Mouse (Mus musculus): Measurements from ENCODE around the gene AI413582. TPM values are rescaled to one million over a fixed set of nuclear protein-coding genes. Genes with fewer than 3 reads are reported as not detected.

The AI413582 gene
- polyA plus RNA-seq, 1 experiment, result 20.7 TPM

DNA sequence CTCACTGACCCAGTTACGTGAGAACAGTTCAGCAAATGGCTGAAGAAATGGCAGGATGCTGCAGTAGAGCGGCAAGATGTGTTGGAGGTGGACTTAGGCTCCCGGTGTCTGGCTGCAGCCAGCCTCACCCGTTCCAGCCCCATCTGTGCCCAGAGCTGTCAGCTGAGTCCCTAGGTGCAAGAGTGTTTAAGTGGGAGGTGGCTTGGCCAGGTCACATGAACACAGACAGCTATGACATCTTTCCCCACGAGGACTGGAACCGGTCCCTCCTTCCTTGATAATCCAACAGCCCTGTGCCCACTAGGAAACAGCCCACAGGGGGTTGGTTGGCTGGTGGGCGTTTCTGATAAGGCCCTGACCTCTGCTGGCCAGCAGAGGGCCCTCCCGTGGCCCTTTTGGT, 37.5 kb downstream of the AI413582 start:
- H3K27ac ChIP-seq (ENCODE audit: control insufficient read depth, insufficient read depth, low read depth, low read length), result no peak overlapping the region

DNA sequence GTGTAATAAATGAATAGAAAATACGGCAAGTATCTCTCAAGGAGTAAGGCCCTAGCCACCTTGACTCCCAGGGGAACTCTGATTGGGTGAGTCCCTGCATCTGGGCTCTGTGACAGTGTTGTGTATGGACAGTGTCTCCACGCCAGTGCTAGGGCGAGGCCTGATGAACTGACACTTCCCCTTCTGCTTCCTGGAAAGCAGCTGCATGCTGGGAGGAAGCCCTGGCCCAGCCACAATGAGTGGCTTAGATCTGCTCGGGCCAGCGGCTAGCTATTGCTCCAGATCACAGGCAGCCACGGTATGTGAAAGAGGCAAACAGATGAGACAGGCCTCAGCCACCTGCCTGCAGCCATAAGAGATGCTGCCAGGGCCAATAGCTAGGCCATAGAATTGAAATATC, 38.4 kb downstream of the AI413582 start:
- no peak for TF ChIP-seq CTCF (IDR thresholded peaks at IDR 0.05; ENCODE audit: control insufficient read depth, insufficient read depth, insufficient replicate concordance, low read depth, low read length)
- no peak for TF ChIP-seq POLR2A (IDR thresholded peaks at IDR 0.05; ENCODE audit: control insufficient read depth, low read depth, low read length)

More for the DNA sequence above, 37.5 kb downstream of the AI413582 start:
- no peaks in the 10 kb centered on the region for H3K27me3 ChIP-seq (ENCODE audit: control insufficient read depth, insufficient read depth, low read length)
- no peak overlapping the region for H3K4me3 ChIP-seq (ENCODE audit: control insufficient read depth, low read depth, low read length)
- H3K36me3 ChIP-seq (ENCODE audit: control insufficient read depth, insufficient read depth, low read length), result no peaks in the 10 kb centered on the region
- TF ChIP-seq POLR2A (IDR thresholded peaks at IDR 0.05; ENCODE audit: control insufficient read depth, low read depth, low read length), result no peak
- no peak for TF ChIP-seq CTCF (IDR thresholded peaks at IDR 0.05; ENCODE audit: control insufficient read depth, insufficient read depth, insufficient replicate concordance, low read depth, low read length)
- H3K4me1 ChIP-seq (ENCODE audit: control insufficient read depth, insufficient read depth, low read length), result no peaks in the 10 kb centered on the region

DNA sequence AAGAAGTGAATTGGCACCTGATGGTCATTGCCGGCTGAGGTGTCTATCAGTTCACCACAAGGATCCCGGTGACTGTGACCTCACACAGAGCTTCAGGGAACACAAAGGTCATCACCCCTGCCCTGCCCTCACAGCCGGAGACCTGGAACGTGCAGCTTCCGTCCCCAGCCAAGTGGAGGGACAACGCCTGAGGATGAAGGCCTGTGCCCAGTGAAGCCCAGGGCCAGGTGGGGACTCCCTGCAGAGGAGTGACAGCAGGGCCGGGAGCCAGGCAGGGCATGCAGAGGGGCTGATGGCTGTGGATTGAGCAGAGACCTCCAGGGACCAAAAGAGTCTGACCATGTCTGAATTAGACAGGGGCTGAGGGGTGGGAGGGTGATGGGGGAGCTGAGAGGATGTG, 42.4 kb downstream of the AI413582 start:
- peaks cover 6% of the 10 kb centered on the region for H3K4me1 ChIP-seq (ENCODE audit: control insufficient read depth, insufficient read depth, low read length)
- no peaks in the 10 kb centered on the region for H3K36me3 ChIP-seq (ENCODE audit: control insufficient read depth, insufficient read depth, low read length)
- no peak overlapping the region for H3K27ac ChIP-seq (ENCODE audit: control insufficient read depth, insufficient read depth, low read depth, low read length)
- TF ChIP-seq CTCF (IDR thresholded peaks at IDR 0.05; ENCODE audit: control insufficient read depth, insufficient read depth, insufficient replicate concordance, low read depth, low read length) (no peak), POLR2A (IDR thresholded peaks at IDR 0.05; ENCODE audit: control insufficient read depth, low read depth, low read length) (no peak)
- no peaks in the 10 kb centered on the region for H3K27me3 ChIP-seq (ENCODE audit: control insufficient read depth, insufficient read depth, low read length)
- H3K4me3 ChIP-seq (ENCODE audit: control insufficient read depth, low read depth, low read length), result no peak overlapping the region

More for the DNA sequence above, 38.4 kb downstream of the AI413582 start:
- H3K27ac ChIP-seq (ENCODE audit: control insufficient read depth, insufficient read depth, low read depth, low read length), result no peak overlapping the region
- H3K27me3 ChIP-seq (ENCODE audit: control insufficient read depth, insufficient read depth, low read length), result no peaks in the 10 kb centered on the region
- no peaks in the 10 kb centered on the region for H3K36me3 ChIP-seq (ENCODE audit: control insufficient read depth, insufficient read depth, low read length)
- no peak overlapping the region for H3K4me3 ChIP-seq (ENCODE audit: control insufficient read depth, low read depth, low read length)
- H3K4me1 ChIP-seq (ENCODE audit: control insufficient read depth, insufficient read depth, low read length), result no peaks in the 10 kb centered on the region

DNA sequence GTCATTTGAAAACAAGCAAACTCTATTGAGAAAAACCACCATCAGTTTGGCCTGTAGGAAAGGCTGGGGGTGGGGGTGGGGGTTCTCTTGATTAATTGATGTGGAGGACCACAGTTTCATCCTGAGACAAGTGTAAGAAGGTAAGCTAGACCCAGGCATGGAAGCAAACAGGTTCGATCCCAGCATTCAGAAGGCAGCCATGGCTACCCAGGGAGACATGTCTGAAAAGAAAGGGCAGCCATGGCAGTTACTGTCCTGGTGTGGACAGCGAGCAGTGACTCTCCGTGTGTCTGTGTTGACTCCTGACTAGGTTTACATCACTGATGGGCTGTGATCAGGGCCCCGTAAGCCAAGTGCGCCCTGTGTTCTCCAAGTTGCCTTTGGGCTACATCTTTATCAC, 44.3 kb downstream of the AI413582 start, which contains the start of gene Grm4:
TSS of gene Grm4 (minus strand) at position 101 of the 400 bp plus-strand sequence.
- peak within 1 kb of the TSS; percentile 63 for H3K4me3 ChIP-seq (ENCODE audit: control insufficient read depth, low read depth, low read length)

DNA sequence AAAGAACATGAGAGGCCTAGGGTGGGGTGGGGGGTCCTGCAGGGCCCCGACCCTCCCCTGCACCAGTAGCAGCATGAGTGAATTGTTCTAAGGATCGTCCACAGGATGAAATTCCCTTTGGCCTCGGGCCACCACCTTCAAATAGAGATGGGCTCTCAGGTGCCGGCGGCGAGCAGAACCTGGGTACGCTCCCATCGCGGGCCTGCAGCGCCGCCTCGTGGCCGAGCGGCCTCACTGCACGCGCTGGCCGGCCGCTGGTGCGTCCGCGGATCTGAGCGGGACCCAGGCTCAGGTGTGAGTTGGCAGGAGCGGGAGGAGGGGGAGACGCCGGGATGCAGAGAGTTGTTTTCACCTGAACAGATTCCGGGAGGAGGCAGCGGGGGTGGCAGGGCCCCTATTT, 45.0 kb downstream of the AI413582 start:
- Histone ChIP-seq H3K27ac (ENCODE audit: control insufficient read depth, insufficient read depth, low read depth, low read length) (no peak overlapping the region), H3K36me3 (ENCODE audit: control insufficient read depth, insufficient read depth, low read length) (no peaks in the 10 kb centered on the region), H3K4me3 (ENCODE audit: control insufficient read depth, low read depth, low read length) (peak overlapping the region; percentile 63), H3K27me3 (ENCODE audit: control insufficient read depth, insufficient read depth, low read length) (no peaks in the 10 kb centered on the region), H3K4me1 (ENCODE audit: control insufficient read depth, insufficient read depth, low read length) (peaks cover 6% of the 10 kb centered on the region)
- TF ChIP-seq CTCF (IDR thresholded peaks at IDR 0.05; ENCODE audit: control insufficient read depth, insufficient read depth, insufficient replicate concordance, low read depth, low read length), result peak; percentile 98
- no peak for TF ChIP-seq POLR2A (IDR thresholded peaks at IDR 0.05; ENCODE audit: control insufficient read depth, low read depth, low read length)

More for the DNA sequence above, 44.3 kb downstream of the AI413582 start, which contains the start of gene Grm4:
- Histone ChIP-seq H3K27ac (ENCODE audit: control insufficient read depth, insufficient read depth, low read depth, low read length) (no peak within 1 kb of the TSS), H3K36me3 (ENCODE audit: control insufficient read depth, insufficient read depth, low read length) (no peaks in the 10 kb centered on the region), H3K4me1 (ENCODE audit: control insufficient read depth, insufficient read depth, low read length) (peaks cover 6% of the 10 kb centered on the region), H3K27me3 (ENCODE audit: control insufficient read depth, insufficient read depth, low read length) (no peaks in the 10 kb centered on the region)
- TF ChIP-seq CTCF (IDR thresholded peaks at IDR 0.05; ENCODE audit: control insufficient read depth, insufficient read depth, insufficient replicate concordance, low read depth, low read length) (no peak), POLR2A (IDR thresholded peaks at IDR 0.05; ENCODE audit: control insufficient read depth, low read depth, low read length) (no peak)

DNA sequence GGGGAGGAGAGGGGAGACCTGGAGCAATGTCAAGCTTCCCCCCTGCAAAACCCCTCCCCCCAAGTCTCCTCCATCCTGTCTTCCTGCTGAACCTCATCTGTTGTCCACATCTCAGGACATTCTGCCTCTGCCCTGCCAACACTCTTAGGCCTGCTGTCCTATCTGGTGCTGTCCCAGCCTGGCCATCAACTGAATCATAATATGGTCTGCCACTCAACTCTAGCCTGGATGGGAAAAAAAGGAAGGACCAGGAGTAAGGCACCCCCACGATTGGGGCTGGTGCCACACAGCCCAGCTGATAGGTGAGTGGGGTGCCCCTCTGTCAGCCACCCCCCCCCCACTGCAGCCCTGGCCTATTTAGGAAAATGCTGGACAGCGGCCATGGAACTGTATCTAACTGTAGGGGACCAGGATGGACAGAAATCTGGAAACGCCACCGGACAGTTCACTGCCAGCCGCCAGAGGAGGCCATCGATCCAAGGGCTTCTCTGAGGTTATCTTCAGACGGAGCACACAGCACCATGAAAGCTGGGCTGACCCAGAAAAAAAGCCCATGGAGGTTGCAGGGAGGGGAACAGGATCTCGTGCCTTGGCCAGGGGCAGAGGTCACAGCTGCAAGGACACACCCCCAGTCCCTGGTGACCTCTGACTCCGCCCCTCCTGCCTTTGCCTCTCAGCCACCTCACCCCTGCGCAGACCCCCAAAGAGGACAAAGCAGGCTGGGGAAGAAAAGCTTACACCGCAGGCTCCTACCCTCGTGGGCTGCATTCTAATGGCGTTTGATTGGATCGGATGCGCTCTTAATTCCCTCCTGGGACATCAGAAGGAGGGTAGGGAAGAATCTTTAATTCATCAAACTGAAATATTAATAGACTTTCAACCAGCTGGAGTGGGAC, 46.6 kb downstream of the AI413582 start:
- Histone ChIP-seq H3K27ac (ENCODE audit: control insufficient read depth, insufficient read depth, low read depth, low read length) (no peak overlapping the region), H3K4me1 (ENCODE audit: control insufficient read depth, insufficient read depth, low read length) (peaks cover 6% of the 10 kb centered on the region), H3K27me3 (ENCODE audit: control insufficient read depth, insufficient read depth, low read length) (no peaks in the 10 kb centered on the region)

DNA sequence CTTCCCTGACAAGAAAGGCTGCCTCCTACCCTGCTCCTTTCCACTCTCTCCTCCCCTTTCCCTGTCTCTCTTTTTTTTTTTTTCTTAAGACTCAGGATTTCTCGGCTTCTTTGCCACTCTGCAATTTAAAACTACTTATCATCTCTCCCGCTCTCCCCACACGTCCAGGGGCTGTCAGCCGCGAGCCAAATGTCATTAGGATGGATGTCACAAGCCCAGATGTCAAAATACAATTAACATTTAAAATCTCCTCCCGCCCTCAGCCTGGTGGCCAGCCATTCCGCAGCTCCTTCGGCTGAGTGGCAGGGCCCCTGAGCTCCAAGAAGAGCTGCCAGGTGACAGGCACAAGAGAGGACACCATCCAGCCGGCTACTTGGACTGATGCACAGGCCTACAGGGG, 47.3 kb downstream of the AI413582 start:
- Histone ChIP-seq H3K4me1 (ENCODE audit: control insufficient read depth, insufficient read depth, low read length) (peaks cover 8% of the 10 kb centered on the region), H3K36me3 (ENCODE audit: control insufficient read depth, insufficient read depth, low read length) (no peaks in the 10 kb centered on the region), H3K27me3 (ENCODE audit: control insufficient read depth, insufficient read depth, low read length) (no peaks in the 10 kb centered on the region), H3K27ac (ENCODE audit: control insufficient read depth, insufficient read depth, low read depth, low read length) (no peak overlapping the region), H3K4me3 (ENCODE audit: control insufficient read depth, low read depth, low read length) (no peak overlapping the region)
- TF ChIP-seq POLR2A (IDR thresholded peaks at IDR 0.05; ENCODE audit: control insufficient read depth, low read depth, low read length) (no peak), CTCF (IDR thresholded peaks at IDR 0.05; ENCODE audit: control insufficient read depth, insufficient read depth, insufficient replicate concordance, low read depth, low read length) (no peak)

More for the DNA sequence above, 46.6 kb downstream of the AI413582 start:
- TF ChIP-seq POLR2A (IDR thresholded peaks at IDR 0.05; ENCODE audit: control insufficient read depth, low read depth, low read length) (no peak), CTCF (IDR thresholded peaks at IDR 0.05; ENCODE audit: control insufficient read depth, insufficient read depth, insufficient replicate concordance, low read depth, low read length) (no peak)
- Histone ChIP-seq H3K4me3 (ENCODE audit: control insufficient read depth, low read depth, low read length) (no peak overlapping the region), H3K36me3 (ENCODE audit: control insufficient read depth, insufficient read depth, low read length) (no peaks in the 10 kb centered on the region)

All from testis, adult 2 months (tissue).